ENCODE assay signal across 8 mouse cellular contexts in the genomic region with DNA sequence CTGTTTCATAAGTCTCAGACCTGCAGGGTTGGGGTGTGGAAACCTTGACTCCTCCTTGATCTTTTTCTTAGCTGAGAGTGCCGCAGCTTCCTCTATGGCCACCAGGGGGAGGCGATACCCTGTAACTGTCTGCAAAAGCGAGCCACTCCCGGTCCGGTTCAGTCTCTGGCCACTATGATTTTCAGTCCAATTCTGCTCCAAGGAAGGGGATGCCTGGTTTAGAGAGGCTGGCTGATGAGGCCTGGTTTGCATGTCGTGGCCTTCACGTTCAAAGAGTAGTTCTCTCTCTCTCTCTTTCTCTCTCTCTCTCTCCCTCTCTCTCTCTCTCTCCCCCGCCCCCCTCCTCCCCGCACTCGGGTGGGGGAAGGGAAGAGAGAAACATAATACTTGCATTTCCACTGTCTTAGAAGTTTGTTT.
DNase-seq lines count a peak whose midpoint lies in the region; ATAC-seq lines count a peak whose summit lies in the region.

No protein-coding gene starts in this region.

- intact Hi-C loops in gastrocnemius, postnatal 14 days (cut with DNase I; ENCODE audit: low total_unique reads) = loop anchor here (5.0 kb wide), 1 partner anchor 93 kb away; no protein-coding TSS in a partner anchor
- intact Hi-C loops in left cerebral cortex, postnatal 10 days (cut with DNase I) = loop anchor here (5.0 kb wide), 2 partner anchors 93 to 388 kb away; no protein-coding TSS in a partner anchor

- peak; percentile 81 to 94 for DNase-seq in adrenal gland, adult (ENCODE audit: inconsistent age in 2 of 2, low spot score in 1 of 2)
- DNase-seq in embryo, embryonic 10.5 days (ENCODE audit: low spot score) = peak; percentile 90
- peak; percentile 74 for DNase-seq in gastrocnemius, postnatal 14 days
- peak; percentile 49 to 83 for DNase-seq in left cerebral cortex, postnatal 10 days (ENCODE audit: extremely low spot score in 1 of 2, low spot score in 2 of 2)
- peak; percentile 76 to 79 for DNase-seq in right cerebral cortex, postnatal 10 days (ENCODE audit: low spot score in 2 of 2)
- peak; percentile 77 for DNase-seq in urinary bladder, postnatal 14 days (ENCODE audit: low spot score)

- peak; percentile 91 for ATAC-seq in inflammation-experienced regulatory T-cells, adult 6 months
- peak; percentile 86 for ATAC-seq in megakaryocyte progenitor cell, adult 5-6 weeks (replicated peaks; ENCODE audit: poor library complexity)

Comparison
In these comparisons a context has a peak if more than half of its experiments do, and no peak if none do; other contexts are left out.
1. Peak in every context shown above with its lines: DNase-seq and ATAC-seq.